Mouse (Mus musculus) bone marrow, adult 2 months (tissue): ENCODE data around the gene Hsp90ab1.

Experiments
- CTCF ChIP-seq: fragments of 200-500 bp; IDR thresholded peaks from 2 replicates; pipeline ENCODE4 v1.5.1; 2011; ENCODE audit warnings: low read length, control low read depth; ENCODE audit not compliant: control insufficient read depth, insufficient read depth
- POLR2A ChIP-seq: fragments of 200-500 bp; IDR thresholded peaks from 2 replicates; pipeline ENCODE4 v1.6.1; 2011; ENCODE audit warnings: low read depth, mild to moderate bottlenecking, control low read depth, low read length, borderline replicate concordance; ENCODE audit not compliant: control insufficient read depth

DNA sequence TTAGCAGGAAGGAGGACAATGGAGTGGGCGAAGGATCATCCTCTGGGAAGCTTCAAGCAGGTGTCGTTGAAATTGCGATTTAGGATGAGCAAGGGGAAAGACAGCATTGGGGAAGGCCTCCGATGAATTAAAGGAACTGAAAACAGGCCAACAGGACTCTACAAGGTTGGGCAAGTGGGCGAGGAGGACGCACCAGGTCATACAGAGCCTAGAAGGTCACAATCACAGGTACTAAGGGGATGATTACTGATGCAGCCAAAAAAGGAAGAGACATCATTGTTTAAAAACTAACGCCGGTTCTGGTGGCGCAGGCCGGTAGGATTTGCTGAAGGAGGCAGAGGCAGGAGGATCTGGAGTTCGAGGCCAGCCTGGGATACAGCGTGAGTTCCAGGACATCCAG is 9.9 kb downstream of the Hsp90ab1 start:
- TF ChIP-seq POLR2A (no peak), CTCF (no peak)
